In genomic region chr4:109201582-109202424, GRCm38 (mm10) we compare ENCODE assay signal across 1 mouse cellular context.
TF ChIP-seq lines count a peak whose summit lies in the region.

TSS of gene Osbpl9 (minus strand) at chr4:109202272.

TF ChIP-seq in MEL, 35 proteins besides CTCF, POLR2A, EP300 and RAD21 (continued from another document):
- no peak for TF ChIP-seq ZMIZ1 (IDR thresholded peaks at IDR 0.05; ENCODE audit: low read depth, low read length)
- no peak for TF ChIP-seq POLR2AphosphoS5 (IDR thresholded peaks at IDR 0.05; ENCODE audit: borderline replicate concordance, low read depth, low read length)
- TF ChIP-seq ZKSCAN1 (IDR thresholded peaks at IDR 0.05; ENCODE audit: low read depth, low read length), result no peak
- TF ChIP-seq KAT2A (conservative IDR thresholded peaks at IDR 0.05; ENCODE audit: low read depth, low read length), result no peak
- TF ChIP-seq SMC3 (IDR thresholded peaks at IDR 0.05; ENCODE audit: low read depth, low read length), result no peak
